Mouse (Mus musculus) G1E (cell line): ENCODE measurements around the gene Adamtsl2.

Experiments
- CTCF ChIP-seq: IDR thresholded peaks from 2 replicates; pipeline ENCODE4 v1.5.1; 2012; ENCODE audit warnings: low read depth, low read length, inconsistent platforms, mixed read lengths
- GATA1 ChIP-seq: IDR thresholded peaks from 2 replicates; pipeline ENCODE4 v1.6.1; 2012; ENCODE audit warnings: borderline replicate concordance, low read length, inconsistent platforms, mixed read lengths
- GATA2 ChIP-seq: IDR thresholded peaks from 2 replicates; pipeline ENCODE4 v1.6.1; 2012; ENCODE audit warnings: low read depth, low read length, inconsistent platforms, borderline replicate concordance
- POLR2AphosphoS5 ChIP-seq: IDR thresholded peaks from 2 replicates; pipeline ENCODE4 v1.6.1; 2012; ENCODE audit warnings: low read depth, low read length, inconsistent platforms; ENCODE audit not compliant: insufficient replicate concordance
- TAL1 ChIP-seq: conservative IDR thresholded peaks from 2 replicates; pipeline ENCODE4 v1.6.1; 2012; ENCODE audit warnings: low read depth, low read length, inconsistent platforms, mixed read lengths

DNA sequence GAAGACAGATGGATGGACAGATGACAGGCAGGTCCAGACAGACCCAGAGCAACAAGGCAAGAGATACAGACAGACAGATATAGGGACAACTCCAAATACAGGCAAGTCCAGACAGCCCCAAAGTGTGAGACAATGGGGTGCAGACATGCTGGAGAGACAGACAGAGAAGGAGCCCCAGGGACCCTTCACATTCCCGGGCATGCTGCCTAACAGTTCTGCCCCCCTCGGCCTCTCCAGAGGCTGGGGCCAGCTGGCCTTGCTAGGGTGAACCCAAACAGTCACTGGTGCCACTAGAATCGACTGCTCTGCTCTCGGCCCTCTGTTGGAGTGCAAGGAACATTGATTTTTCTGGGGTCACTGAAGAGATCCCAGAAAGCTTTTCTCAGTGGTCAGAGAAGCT, 39.3 kb downstream of the Adamtsl2 start:
- no peak for TF ChIP-seq CTCF
- TF ChIP-seq GATA1, result no peak
- TF ChIP-seq POLR2AphosphoS5, result no peak
- TF ChIP-seq GATA2, result no peak
- no peak for TF ChIP-seq TAL1
